Mouse (Mus musculus) midbrain, embryonic 13.5 days (tissue): Measurements from ENCODE around the gene Gosr1. TPM values are rescaled to one million over a fixed set of nuclear protein-coding genes. Genes with fewer than 3 reads are reported as not detected.
"Not testable (repeated sequence)": the region's sequence is repeated elsewhere in the genome, so short reads cannot be mapped to it uniquely, and the experiment has no call there.

Experiments used
- ATAC-seq: fragments of 200-750 bp; cut with Nextera tagmentation; 2 replicates; pipeline ENCODE4 v1.8.0; 2017; ENCODE audit warnings: mild to moderate bottlenecking, moderate TSS enrichment, moderate library complexity
- H3K27ac ChIP-seq: fragments of 300-500 bp; sonication (generic); 2 replicates; pipeline ENCODE4 v1.5.1; 2015; ENCODE audit warnings: inconsistent platforms, mild to moderate bottlenecking, moderate library complexity
- H3K27me3 ChIP-seq: fragments of 300-500 bp; sonication (generic); 2 replicates; pipeline ENCODE4 v1.6.1; 2015; ENCODE audit warnings: mild to moderate bottlenecking, inconsistent platforms
- H3K36me3 ChIP-seq: fragments of 300-500 bp; sonication (generic); 2 replicates; pipeline ENCODE4 v1.6.1; 2015; ENCODE audit warnings: mild to moderate bottlenecking, inconsistent platforms
- H3K4me1 ChIP-seq: fragments of 300-500 bp; sonication (generic); replicated peaks from 2 replicates; pipeline ENCODE4 v1.6.1; 2015; ENCODE audit warnings: inconsistent platforms
- H3K4me2 ChIP-seq: fragments of 300-500 bp; sonication (generic); replicated peaks from 2 replicates; pipeline ENCODE4 v1.6.1; 2015; ENCODE audit warnings: moderate library complexity, mild to moderate bottlenecking, inconsistent platforms
- H3K4me3 ChIP-seq: fragments of 300-500 bp; sonication (generic); replicated peaks from 2 replicates; pipeline ENCODE4 v1.5.1; 2015; ENCODE audit warnings: mild to moderate bottlenecking, inconsistent platforms
- H3K9ac ChIP-seq: fragments of 300-500 bp; sonication (generic); replicated peaks from 2 replicates; pipeline ENCODE4 v1.6.1; 2015; ENCODE audit warnings: mild to moderate bottlenecking, inconsistent platforms
- H3K9me3 ChIP-seq: fragments of 300-500 bp; sonication (generic); 2 replicates; pipeline ENCODE4 v1.6.1; 2016; ENCODE audit warnings: mild to moderate bottlenecking, inconsistent platforms
- WGBS: fragments of 180-500 bp; shearing (Covaris S2); methylation state at CpG from one replicate; pipeline ENCODE4 v1.1.7; 2015; 5-methylcytosine and 5-hydroxymethylcytosine counted together
- polyA plus RNA-seq: library from polyadenylated mRNA; unstranded; fragments of >200 nt; fragmentation: Nextera tagmentation; extraction: Ambion mirVana; gene quantifications from 2 replicates; pipeline ENCODE4 v1.2.1, GENCODE M21; 2015

Gosr1 gene
- polyA plus RNA-seq, 1 experiment from 2014 or later = 24.7 TPM

DNA sequence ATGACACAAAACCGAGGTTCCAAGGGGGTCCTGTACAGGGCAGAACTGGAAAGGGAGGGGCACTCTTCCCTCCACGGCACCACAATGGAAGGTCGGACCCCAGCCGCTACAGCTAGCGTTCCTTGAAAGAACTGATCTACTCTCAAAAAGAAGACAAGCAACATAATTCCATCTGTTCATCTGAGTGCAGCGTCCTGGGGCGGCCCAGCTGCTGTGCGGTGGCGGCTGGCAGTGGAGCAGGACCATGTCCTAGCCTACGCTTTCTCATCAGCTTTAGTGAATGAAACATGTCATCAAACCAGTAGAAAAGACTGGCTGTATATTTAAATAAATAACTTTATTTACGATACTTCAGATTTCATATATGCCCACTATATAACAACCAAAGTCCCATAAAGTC lies 35.3 kb downstream of the Gosr1 start:
- H3K27me3 ChIP-seq = no peaks in the 10 kb centered on the region
- 64% methylated on average over 11 of the region's 11 CpGs for WGBS
- H3K4me2 ChIP-seq = no peak overlapping the region
- ATAC-seq = no peak
- peaks cover 47% of the 10 kb centered on the region for H3K36me3 ChIP-seq
- H3K4me1 ChIP-seq = no peaks in the 10 kb centered on the region
- no peak overlapping the region for H3K9ac ChIP-seq
- no peaks in the 10 kb centered on the region for H3K9me3 ChIP-seq
- no peak overlapping the region for H3K27ac ChIP-seq
- H3K4me3 ChIP-seq = no peak overlapping the region

DNA sequence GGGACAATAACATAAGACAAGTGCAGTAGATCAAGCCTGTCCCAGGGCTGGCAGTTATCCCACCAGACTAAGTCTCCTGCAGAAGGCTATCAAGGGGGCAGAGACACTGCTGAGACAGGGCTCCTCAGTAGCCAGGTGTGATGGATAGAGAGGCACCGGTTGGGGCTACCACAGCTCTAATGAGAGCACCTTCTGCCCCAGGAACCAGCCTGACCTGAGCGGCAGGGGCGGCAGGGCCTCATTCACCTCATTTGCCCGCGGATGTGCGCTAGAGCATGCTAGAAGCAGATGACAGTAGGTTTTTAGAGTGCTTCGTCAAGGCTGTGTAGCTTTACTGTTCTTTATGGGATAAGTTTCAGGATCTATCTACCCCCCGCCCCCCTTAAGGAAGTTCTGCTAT lies 39.5 kb downstream of the Gosr1 start:
- H3K9me3 ChIP-seq = no peaks in the 10 kb centered on the region
- no peak overlapping the region for H3K4me2 ChIP-seq
- no peak overlapping the region for H3K4me3 ChIP-seq
- H3K36me3 ChIP-seq = peaks cover 16% of the 10 kb centered on the region
- no peaks in the 10 kb centered on the region for H3K27me3 ChIP-seq
- 88% methylated on average over 8 of the region's 8 CpGs for WGBS
- no peaks in the 10 kb centered on the region for H3K4me1 ChIP-seq
- ATAC-seq = no peak
- no peak overlapping the region for H3K27ac ChIP-seq
- H3K9ac ChIP-seq = no peak overlapping the region

DNA sequence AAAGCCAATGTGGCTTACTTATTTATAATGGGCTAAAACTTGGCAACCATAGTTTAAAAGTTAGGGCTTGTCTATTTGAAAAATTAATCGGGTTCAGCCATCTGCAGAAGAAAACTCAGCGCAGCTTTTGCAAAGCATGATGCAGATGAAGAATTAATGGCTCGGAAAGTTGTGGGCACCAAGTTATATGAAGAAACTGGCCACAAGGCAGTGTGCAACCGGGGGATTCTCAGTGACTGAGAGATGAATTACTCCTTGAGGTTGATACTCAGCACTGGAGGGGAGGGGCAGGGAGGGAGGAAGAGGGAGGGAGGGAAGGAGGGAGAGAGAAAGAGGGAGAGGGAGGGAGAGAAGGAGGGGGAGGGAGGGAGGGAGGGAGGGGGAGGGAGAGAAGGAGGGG lies 46.4 kb downstream of the Gosr1 start:
- WGBS = 90% methylated on average over 4 of the region's 4 CpGs
- no peak for ATAC-seq

DNA sequence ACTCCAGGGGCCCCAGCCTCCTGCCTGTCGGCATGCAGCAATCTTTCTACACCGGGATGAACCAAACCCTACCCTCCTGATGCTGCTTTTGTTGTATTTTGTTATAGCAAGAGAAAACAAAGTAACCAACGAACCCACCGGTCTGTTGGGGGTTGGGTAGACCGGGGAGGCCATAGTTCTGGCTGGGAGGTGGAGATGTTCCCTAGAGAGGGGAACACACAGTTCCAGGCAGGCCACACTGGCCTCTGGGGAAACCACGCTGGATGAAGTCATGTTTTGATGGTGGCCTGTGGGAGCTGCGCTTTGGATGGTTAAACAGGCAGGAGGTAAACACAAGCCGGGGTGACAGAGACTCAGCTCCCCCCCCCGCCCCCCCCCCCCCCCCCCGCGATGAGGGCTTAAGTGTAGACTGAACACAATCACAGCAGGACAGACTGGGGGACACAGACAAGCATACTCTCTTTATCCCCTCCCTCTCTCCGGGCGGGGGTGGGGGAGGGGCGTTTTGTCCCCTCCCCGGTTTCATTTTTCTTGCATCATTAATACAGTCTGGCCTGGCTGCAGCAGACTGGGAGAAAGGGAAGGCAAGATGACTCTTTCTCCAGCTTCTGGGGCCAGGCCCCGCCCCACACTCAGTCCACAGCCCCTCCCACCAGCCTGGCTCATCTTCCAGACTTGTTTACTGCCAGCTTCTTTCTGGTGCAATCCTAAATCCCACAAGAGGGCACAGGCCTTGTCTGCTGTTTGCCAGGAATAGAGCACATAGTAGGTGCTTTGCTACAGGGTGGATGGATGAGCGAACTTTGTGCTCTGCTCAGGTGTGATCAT lies 53.5 kb downstream of the Gosr1 start:
- Histone ChIP-seq H3K4me1 (peaks cover 6% of the 10 kb centered on the region; the same call in 1 of the 2 replicates), H3K4me2 (0 out of 2 replicates have a peak overlapping the region, but pooled peaks have one; percentile 19), H3K27ac (no peak overlapping the region), H3K36me3 (no peaks in the 10 kb centered on the region), H3K9ac (0 out of 2 replicates have a peak overlapping the region, but pooled peaks have one; percentile 32), H3K27me3 (no peaks in the 10 kb centered on the region), H3K9me3 (peaks cover 3% of the 10 kb centered on the region; the same call in 1 of the 2 replicates), H3K4me3 (no peak overlapping the region)
- ATAC-seq = no peak
- WGBS = 23% methylated on average over 14 of the region's 17 CpGs

More for the DNA sequence above, 46.4 kb downstream of the Gosr1 start:
- Histone ChIP-seq H3K9ac (no peak overlapping the region), H3K4me3 (no peak overlapping the region), H3K36me3 (no peaks in the 10 kb centered on the region), H3K4me2 (no peak overlapping the region), H3K9me3 (no peaks in the 10 kb centered on the region), H3K27ac (no peak overlapping the region), H3K4me1 (no peaks in the 10 kb centered on the region), H3K27me3 (no peaks in the 10 kb centered on the region)

DNA sequence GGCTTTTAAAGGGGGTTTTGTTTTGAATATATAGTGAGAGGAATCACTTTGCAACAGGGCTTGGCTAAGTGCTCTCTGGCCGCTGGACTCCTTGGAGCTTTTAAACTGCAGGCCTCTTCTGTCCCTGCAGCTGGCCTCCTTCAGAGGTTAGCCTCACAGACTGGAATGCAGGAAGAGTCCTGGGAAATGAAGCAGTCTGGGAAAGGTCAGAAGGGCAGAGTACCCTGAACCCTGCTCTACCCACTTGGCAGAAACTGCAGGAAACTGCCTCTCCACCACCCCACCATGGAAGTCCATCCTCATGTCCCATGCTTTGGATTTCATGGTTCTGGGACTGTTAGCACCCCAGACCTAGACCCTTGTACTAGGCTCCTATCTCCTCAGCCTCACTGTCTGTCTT lies 54.5 kb downstream of the Gosr1 start:
- H3K4me3 ChIP-seq = no peak overlapping the region
- WGBS = 35% methylated on average over 1 of the region's 1 CpGs
- H3K9ac ChIP-seq = no peak overlapping the region
- H3K4me2 ChIP-seq = no peak overlapping the region
- no peak overlapping the region for H3K27ac ChIP-seq
- peaks cover 3% of the 10 kb centered on the region; the same call in 1 of the 2 replicates for H3K9me3 ChIP-seq
- ATAC-seq = no peak
- H3K36me3 ChIP-seq = no peaks in the 10 kb centered on the region
- H3K27me3 ChIP-seq = no peaks in the 10 kb centered on the region
- peaks cover 6% of the 10 kb centered on the region; the same call in 1 of the 2 replicates for H3K4me1 ChIP-seq

DNA sequence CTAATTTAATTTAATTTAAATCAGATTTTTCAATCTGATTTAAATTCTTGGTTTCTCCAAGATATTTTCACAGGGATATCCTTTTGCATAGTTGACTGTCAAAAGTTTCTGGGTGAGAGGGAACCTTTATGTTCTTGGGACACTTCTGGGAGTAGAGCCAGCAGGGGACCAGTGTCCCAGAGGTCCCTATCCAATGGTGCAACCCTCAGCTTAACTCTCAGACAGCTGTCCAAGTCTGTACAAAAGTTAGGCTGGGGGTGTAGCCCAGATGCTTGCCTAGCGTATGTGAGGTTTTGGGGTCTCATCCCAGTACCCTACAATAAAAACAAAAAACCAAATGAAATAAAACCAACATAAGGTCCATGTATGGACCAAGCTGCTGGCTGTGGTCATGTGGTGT lies 55.3 kb downstream of the Gosr1 start:
- ATAC-seq = no peak
- no peaks in the 10 kb centered on the region for H3K27me3 ChIP-seq
- H3K27ac ChIP-seq = no peak overlapping the region
- WGBS = 86% methylated on average over 1 of the region's 1 CpGs
- peaks cover 3% of the 10 kb centered on the region; the same call in 1 of the 2 replicates for H3K9me3 ChIP-seq
- H3K4me3 ChIP-seq = no peak overlapping the region
- H3K4me1 ChIP-seq = peaks cover 6% of the 10 kb centered on the region; the same call in 1 of the 2 replicates
- no peak overlapping the region for H3K9ac ChIP-seq
- H3K36me3 ChIP-seq = no peaks in the 10 kb centered on the region
- no peak overlapping the region for H3K4me2 ChIP-seq

DNA sequence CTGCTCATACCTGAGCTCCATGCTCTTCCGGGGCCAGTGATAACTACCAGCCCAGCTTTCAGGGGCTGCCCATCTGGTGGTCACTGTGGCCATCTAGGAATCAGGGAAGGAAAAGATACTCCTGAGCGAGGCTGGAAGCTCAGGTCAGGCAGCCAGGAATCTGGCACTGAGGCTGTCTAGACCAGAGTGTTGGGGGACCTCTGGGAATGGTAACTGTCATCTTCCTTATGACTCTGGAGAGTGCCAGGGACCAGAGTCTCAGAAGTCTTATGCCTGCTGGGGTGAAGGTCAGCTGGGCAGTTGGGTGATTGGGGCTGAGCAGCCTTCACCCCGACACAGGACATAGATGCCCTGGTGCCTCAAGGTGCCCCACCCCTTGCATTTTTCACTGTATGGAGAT lies 55.7 kb downstream of the Gosr1 start:
- Histone ChIP-seq H3K4me3 (no peak overlapping the region), H3K9me3 (peaks cover 3% of the 10 kb centered on the region; the same call in 1 of the 2 replicates), H3K4me2 (no peak overlapping the region), H3K36me3 (no peaks in the 10 kb centered on the region), H3K27ac (no peak overlapping the region), H3K4me1 (peaks cover 6% of the 10 kb centered on the region; the same call in 1 of the 2 replicates), H3K9ac (no peak overlapping the region), H3K27me3 (no peaks in the 10 kb centered on the region)
- ATAC-seq = no peak
- 93% methylated on average over 3 of the region's 3 CpGs for WGBS

DNA sequence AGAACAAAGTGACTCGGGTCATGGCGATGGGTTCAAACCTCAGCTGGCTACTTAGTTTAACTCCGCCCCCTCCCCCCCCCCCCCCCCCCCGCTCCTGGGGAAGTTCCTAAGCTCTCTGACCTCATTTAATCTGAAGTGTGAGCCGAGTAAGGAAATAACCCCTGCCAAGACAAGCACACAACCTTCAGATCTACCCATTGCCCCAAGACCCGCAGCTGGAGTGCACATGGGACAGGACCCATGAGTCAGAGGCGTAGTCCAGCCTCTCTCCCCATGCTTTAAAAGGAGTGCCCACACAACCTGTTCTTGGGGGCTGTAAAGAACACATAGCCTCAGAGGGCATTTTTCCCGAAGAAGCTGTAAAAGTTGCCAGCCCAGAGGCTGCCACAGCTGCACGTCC lies 63.8 kb downstream of the Gosr1 start:
- no peaks in the 10 kb centered on the region for H3K9me3 ChIP-seq
- H3K27ac ChIP-seq = no peak overlapping the region
- H3K9ac ChIP-seq = no peak overlapping the region
- H3K4me1 ChIP-seq = no peaks in the 10 kb centered on the region
- ATAC-seq = no peak
- H3K4me2 ChIP-seq = no peak overlapping the region
- WGBS = 60% methylated on average over 8 of the region's 9 CpGs
- H3K36me3 ChIP-seq = no peaks in the 10 kb centered on the region
- H3K4me3 ChIP-seq = no peak overlapping the region
- no peaks in the 10 kb centered on the region for H3K27me3 ChIP-seq

DNA sequence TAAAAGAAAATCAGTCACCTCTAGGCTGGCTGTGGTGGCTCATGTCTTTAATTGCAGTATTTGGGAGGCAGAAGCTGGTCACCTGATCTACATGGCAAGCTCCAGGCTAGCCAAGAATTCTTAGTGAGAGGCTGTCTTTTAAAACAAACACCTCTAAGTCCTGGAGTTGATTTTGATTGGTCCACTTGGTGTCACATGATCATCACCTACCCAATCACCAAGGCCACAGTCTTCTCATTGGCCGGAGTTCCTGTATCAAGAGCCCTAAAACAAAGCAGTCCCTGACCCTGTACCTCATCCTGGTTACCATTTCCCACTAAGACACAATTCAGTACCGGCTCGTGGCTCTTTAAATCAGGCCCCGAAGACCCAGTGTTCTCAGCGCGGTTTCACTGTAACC lies 67.6 kb downstream of the Gosr1 start:
- no peaks in the 10 kb centered on the region for H3K36me3 ChIP-seq
- H3K27ac ChIP-seq = no peak overlapping the region
- WGBS = 78% methylated on average over 6 of the region's 6 CpGs
- H3K9me3 ChIP-seq = no peaks in the 10 kb centered on the region
- no peak overlapping the region for H3K4me2 ChIP-seq
- H3K4me1 ChIP-seq = no peaks in the 10 kb centered on the region
- H3K4me3 ChIP-seq = no peak overlapping the region
- no peak for ATAC-seq
- H3K9ac ChIP-seq = no peak overlapping the region
- H3K27me3 ChIP-seq = no peaks in the 10 kb centered on the region

DNA sequence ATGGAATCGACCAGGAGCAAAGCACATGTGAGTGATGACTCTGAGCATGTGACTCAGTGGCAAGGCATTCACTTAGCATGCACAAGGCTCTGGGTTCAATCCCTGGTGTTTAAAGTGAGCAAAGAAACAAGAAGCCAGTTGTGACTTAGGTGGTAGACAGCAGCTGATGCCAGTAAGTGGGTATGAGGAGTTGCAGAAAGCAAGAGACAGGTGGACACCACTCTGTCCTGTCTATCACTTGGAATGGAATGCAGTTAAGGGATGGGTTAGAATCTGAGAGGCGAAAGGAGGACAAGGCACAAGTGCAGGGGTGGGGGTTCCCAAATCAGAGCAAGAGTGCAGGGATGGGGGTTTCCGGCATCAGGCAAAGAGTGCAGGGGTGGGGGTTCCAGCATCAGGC lies 71.3 kb downstream of the Gosr1 start:
- Histone ChIP-seq H3K9me3 (no peaks in the 10 kb centered on the region), H3K27me3 (no peaks in the 10 kb centered on the region), H3K4me3 (no peak overlapping the region), H3K9ac (no peak overlapping the region), H3K27ac (no peak overlapping the region), H3K4me2 (no peak overlapping the region), H3K36me3 (no peaks in the 10 kb centered on the region), H3K4me1 (no peaks in the 10 kb centered on the region)
- 85% methylated on average over 3 of the region's 3 CpGs for WGBS
- no peak for ATAC-seq

DNA sequence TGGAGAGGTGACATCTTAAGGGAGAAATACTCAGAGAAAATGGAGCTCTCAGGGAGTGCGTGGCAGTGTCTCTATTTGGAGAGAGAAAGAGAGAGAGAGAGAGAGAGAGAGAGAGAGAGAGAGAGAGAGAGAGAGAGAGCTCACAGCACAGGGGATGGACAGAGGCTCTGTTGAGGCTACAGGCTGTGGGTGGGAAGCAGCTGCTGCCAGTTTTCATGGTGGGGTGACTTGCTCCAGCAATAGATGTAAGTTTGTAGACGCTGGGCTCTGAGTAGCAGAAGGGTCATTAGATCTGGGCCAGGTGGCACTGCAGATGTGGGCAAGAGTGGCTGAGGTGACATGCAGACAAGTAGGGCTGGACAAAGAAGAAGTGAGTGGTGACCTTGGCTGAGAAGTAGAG lies 77.8 kb downstream of the Gosr1 start:
- whole genome bisulfite sequencing = 73% methylated on average over 2 of the region's 2 CpGs
- Histone ChIP-seq H3K4me1 (no peaks in the 10 kb centered on the region), H3K4me3 (no peak overlapping the region), H3K9ac (no peak overlapping the region), H3K27ac (no peak overlapping the region), H3K27me3 (no peaks in the 10 kb centered on the region), H3K4me2 (no peak overlapping the region), H3K9me3 (no peaks in the 10 kb centered on the region), H3K36me3 (no peaks in the 10 kb centered on the region)
- no peak for ATAC-seq

DNA sequence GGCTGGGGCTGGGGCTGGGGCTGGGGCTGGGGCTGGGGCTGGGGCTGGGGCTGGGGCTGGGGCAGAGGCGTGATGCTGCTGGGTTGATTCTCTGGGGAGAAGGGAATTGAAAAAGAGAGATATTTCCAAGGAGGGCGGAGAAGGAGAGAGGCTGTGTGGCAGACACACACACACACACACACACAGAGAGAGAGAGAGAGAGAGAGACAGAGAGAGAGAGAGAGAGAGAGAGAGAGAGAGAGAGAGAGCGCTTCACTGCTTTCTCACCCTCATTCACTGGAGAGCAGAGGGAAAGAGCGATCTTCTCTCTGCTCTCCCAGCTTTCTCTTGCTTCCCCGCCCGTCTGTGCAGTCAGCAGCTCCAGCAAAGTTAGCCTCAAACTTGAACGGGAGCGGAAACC lies 83.9 kb downstream of the Gosr1 start, which contains the start of gene Trarg1:
Gene Trarg1, plus strand, starts transcription at position 301 of the 400 bp plus-strand sequence.
- H3K4me1 ChIP-seq, H3K4me2 ChIP-seq, ATAC-seq, H3K9me3 ChIP-seq, H3K4me3 ChIP-seq, H3K36me3 ChIP-seq, H3K9ac ChIP-seq, H3K27ac ChIP-seq: not testable (repeated sequence)
- 36% methylated on average over 8 of the region's 8 CpGs for WGBS
- peaks cover 13% of the 10 kb centered on the region; the same call in 1 of the 2 replicates for H3K27me3 ChIP-seq
